Mouse (Mus musculus): ENCODE data around the gene Wdr47. TPM values are rescaled to one million over a fixed set of nuclear protein-coding genes. Genes with fewer than 3 reads are reported as not detected.

Wdr47 gene
- polyA plus RNA-seq, 1 experiment from 2014 or later = 114 TPM

GRCm38 (mm10) chr3:108571443-108572294 is 19.4 kb upstream of the Wdr47 start, which contains the start of gene Taf13:
Gene Taf13 (plus strand): TSS chr3:108571698.
- peak within 1 kb of the TSS; percentile 76 for H3K27ac ChIP-seq
- H3K4me3 ChIP-seq = peak within 1 kb of the TSS; percentile 48
- peak within 1 kb of the TSS; percentile 67 for H3K4me2 ChIP-seq
- H3K4me1 ChIP-seq = peaks cover 20% of the 10 kb centered on the region
- WGBS = 3% methylated on average over 42 of the region's 42 CpGs
- peak within 1 kb of the TSS; percentile 61 for H3K9ac ChIP-seq
- H3K9me3 ChIP-seq = no peaks in the 10 kb centered on the region
- H3K27me3 ChIP-seq (replicated peaks) = no peaks in the 10 kb centered on the region
- H3K36me3 ChIP-seq (replicated peaks) = no peaks in the 10 kb centered on the region
- ATAC-seq (replicated peaks) = peak; percentile 98

- Histone ChIP-seq H3K4me3 (peak overlapping the region; percentile 48), H3K4me1 (peaks cover 20% of the 10 kb centered on the region), H3K27ac (peak overlapping the region; percentile 76; the same call in 1 of the 2 replicates), H3K9ac (peak overlapping the region; percentile 61), H3K4me2 (peak overlapping the region; percentile 67), H3K9me3 (no peaks in the 10 kb centered on the region), H3K27me3 (replicated peaks) (no peaks in the 10 kb centered on the region), H3K36me3 (replicated peaks) (no peaks in the 10 kb centered on the region)
- ATAC-seq (replicated peaks) = no peak
- 42% methylated on average over 18 of the region's 18 CpGs for WGBS
Measured at GRCm38 (mm10) chr3:108572309-108573010, 18.6 kb upstream of the Wdr47 start.

- Histone ChIP-seq H3K4me1 (peaks cover 20% of the 10 kb centered on the region), H3K4me3 (no peak overlapping the region), H3K36me3 (replicated peaks) (no peaks in the 10 kb centered on the region), H3K9ac (no peak overlapping the region), H3K9me3 (no peaks in the 10 kb centered on the region), H3K4me2 (peak overlapping the region; percentile 3; the same call in 1 of the 2 replicates), H3K27ac (no peak overlapping the region), H3K27me3 (replicated peaks) (no peaks in the 10 kb centered on the region)
- no peak for ATAC-seq (replicated peaks)
- 91% methylated on average over 5 of the region's 5 CpGs for WGBS
Measured at GRCm38 (mm10) chr3:108574018-108574417, 17.1 kb upstream of the Wdr47 start.

- Histone ChIP-seq H3K4me2 (no peak overlapping the region), H3K4me1 (no peaks in the 10 kb centered on the region), H3K4me3 (no peak overlapping the region), H3K9ac (no peak overlapping the region), H3K27me3 (replicated peaks) (no peaks in the 10 kb centered on the region), H3K36me3 (replicated peaks) (no peaks in the 10 kb centered on the region), H3K27ac (no peak overlapping the region), H3K9me3 (no peaks in the 10 kb centered on the region)
- 84% methylated on average over 4 of the region's 4 CpGs for WGBS
- no peak for ATAC-seq (replicated peaks)
Measured at GRCm38 (mm10) chr3:108584580-108584979, 6.5 kb upstream of the Wdr47 start.

- ATAC-seq (replicated peaks) = no peak
- Histone ChIP-seq H3K9ac (no peak overlapping the region), H3K27ac (no peak overlapping the region), H3K27me3 (replicated peaks) (no peaks in the 10 kb centered on the region), H3K4me2 (no peak overlapping the region), H3K9me3 (no peaks in the 10 kb centered on the region), H3K4me1 (peaks cover 9% of the 10 kb centered on the region), H3K4me3 (no peak overlapping the region), H3K36me3 (replicated peaks) (no peaks in the 10 kb centered on the region)
- WGBS = 31% methylated on average over 2 of the region's 2 CpGs
Measured at GRCm38 (mm10) chr3:108588446-108588845, 2.6 kb upstream of the Wdr47 start.

GRCm38 (mm10) chr3:108591530-108592522 is 747 bp downstream of the Wdr47 start:
- H3K9ac ChIP-seq = peak overlapping the region; percentile 98
- peak overlapping the region; percentile 100 for H3K4me3 ChIP-seq
- H3K4me1 ChIP-seq = peaks cover 16% of the 10 kb centered on the region
- WGBS = under 1% methylated on average over 59 of the region's 61 CpGs
- ATAC-seq (replicated peaks) = peak; percentile 89
- no peaks in the 10 kb centered on the region for H3K27me3 ChIP-seq (replicated peaks)
- H3K9me3 ChIP-seq = no peaks in the 10 kb centered on the region
- peak overlapping the region; percentile 98 for H3K27ac ChIP-seq
- H3K36me3 ChIP-seq (replicated peaks) = no peaks in the 10 kb centered on the region
- H3K4me2 ChIP-seq = peak overlapping the region; percentile 65

GRCm38 (mm10) chr3:108608906-108609305 is 17.8 kb downstream of the Wdr47 start:
- no peak overlapping the region for H3K4me3 ChIP-seq
- WGBS = 55% methylated on average over 3 of the region's 3 CpGs
- H3K9me3 ChIP-seq = no peaks in the 10 kb centered on the region
- no peak overlapping the region for H3K9ac ChIP-seq
- no peaks in the 10 kb centered on the region for H3K4me1 ChIP-seq
- no peak overlapping the region for H3K27ac ChIP-seq
- H3K36me3 ChIP-seq (replicated peaks) = peaks cover 15% of the 10 kb centered on the region
- no peaks in the 10 kb centered on the region for H3K27me3 ChIP-seq (replicated peaks)
- no peak for ATAC-seq (replicated peaks)
- no peak overlapping the region for H3K4me2 ChIP-seq

GRCm38 (mm10) chr3:108634761-108635160 is 43.7 kb downstream of the Wdr47 start:
- ATAC-seq (replicated peaks) = no peak
- no peak overlapping the region for H3K27ac ChIP-seq
- no peaks in the 10 kb centered on the region for H3K27me3 ChIP-seq (replicated peaks)
- H3K4me2 ChIP-seq = no peak overlapping the region
- no peaks in the 10 kb centered on the region for H3K9me3 ChIP-seq
- no peaks in the 10 kb centered on the region for H3K4me1 ChIP-seq
- H3K9ac ChIP-seq = no peak overlapping the region
- WGBS = 91% methylated on average over 5 of the region's 5 CpGs
- H3K36me3 ChIP-seq (replicated peaks) = peaks cover 26% of the 10 kb centered on the region
- no peak overlapping the region for H3K4me3 ChIP-seq

GRCm38 (mm10) chr3:108639412-108639811 is 48.3 kb downstream of the Wdr47 start:
- Histone ChIP-seq H3K4me3 (no peak overlapping the region), H3K9me3 (no peaks in the 10 kb centered on the region), H3K4me2 (no peak overlapping the region), H3K9ac (no peak overlapping the region), H3K36me3 (replicated peaks) (peaks cover 30% of the 10 kb centered on the region), H3K27ac (no peak overlapping the region), H3K4me1 (no peaks in the 10 kb centered on the region), H3K27me3 (replicated peaks) (no peaks in the 10 kb centered on the region)
- WGBS = 69% methylated on average over 4 of the region's 4 CpGs
- no peak for ATAC-seq (replicated peaks)

GRCm38 (mm10) chr3:108640998-108641397 is 49.9 kb downstream of the Wdr47 start:
- ATAC-seq (replicated peaks) = no peak
- Histone ChIP-seq H3K36me3 (replicated peaks) (peaks cover 39% of the 10 kb centered on the region), H3K27me3 (replicated peaks) (no peaks in the 10 kb centered on the region), H3K4me3 (no peak overlapping the region), H3K9me3 (no peaks in the 10 kb centered on the region), H3K9ac (no peak overlapping the region), H3K4me2 (no peak overlapping the region), H3K4me1 (no peaks in the 10 kb centered on the region), H3K27ac (no peak overlapping the region)
- 92% methylated on average over 4 of the region's 4 CpGs for WGBS

- Histone ChIP-seq H3K4me1 (no peaks in the 10 kb centered on the region), H3K36me3 (replicated peaks) (peaks cover 24% of the 10 kb centered on the region), H3K9ac (no peak overlapping the region), H3K9me3 (no peaks in the 10 kb centered on the region), H3K4me2 (no peak overlapping the region), H3K27ac (no peak overlapping the region), H3K4me3 (no peak overlapping the region), H3K27me3 (replicated peaks) (no peaks in the 10 kb centered on the region)
- ATAC-seq (replicated peaks) = no peak
- WGBS = 97% methylated on average over 3 of the region's 3 CpGs
Measured at GRCm38 (mm10) chr3:108644856-108645255, 53.8 kb downstream of the Wdr47 start.

GRCm38 (mm10) chr3:108646036-108646435 is 55.0 kb downstream of the Wdr47 start:
- Histone ChIP-seq H3K4me1 (no peaks in the 10 kb centered on the region), H3K36me3 (replicated peaks) (peaks cover 22% of the 10 kb centered on the region), H3K27ac (no peak overlapping the region), H3K9ac (no peak overlapping the region), H3K9me3 (no peaks in the 10 kb centered on the region), H3K27me3 (replicated peaks) (no peaks in the 10 kb centered on the region), H3K4me2 (no peak overlapping the region), H3K4me3 (no peak overlapping the region)
- no peak for ATAC-seq (replicated peaks)
- 47% methylated on average over 7 of the region's 7 CpGs for WGBS

All from midbrain, embryonic 15.5 days (tissue).